9 mouse cellular contexts compared by ENCODE assay signal in the genomic region with DNA sequence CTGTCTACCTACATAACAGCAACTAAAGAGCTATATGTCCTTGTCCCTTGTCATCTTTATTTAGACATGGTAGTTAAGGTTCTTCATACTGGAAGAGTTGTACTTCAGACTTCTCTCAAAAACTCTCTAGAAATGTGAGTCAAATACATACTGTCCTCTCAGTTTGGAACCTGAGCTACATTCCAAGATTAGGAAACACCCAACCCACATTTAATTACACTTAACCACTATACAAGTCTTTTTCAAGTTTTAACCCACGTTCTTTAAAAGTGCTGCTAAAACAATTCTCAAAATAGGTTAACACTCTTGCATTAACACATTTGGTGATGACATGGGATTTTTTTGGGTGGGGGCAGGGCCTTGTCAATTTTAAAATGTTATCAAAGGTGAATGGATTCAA.
"Had no signal": no experiment of that assay in that cellular context is flagged by ENCODE, and none has a peak within 500 bp of the region (broad histone marks: within the 10 kb centered on the region; RNA-seq: fewer than 3 reads in every experiment).

No protein-coding gene starts in this region.

- ATAC-seq: midbrain, embryonic 13.5 days; midbrain, embryonic 15.5 days had no signal

- DNase-seq: lung, adult 18-20 months; lung, postnatal 10 days; lung, postnatal 36 days; right cerebral cortex, postnatal 14 days; thymus, adult 18-20 months; thymus, postnatal 14 days; thymus, postnatal 36 days had no signal
